Comparison of ENCODE assay signal across 11 mouse cellular contexts in the genomic region with DNA sequence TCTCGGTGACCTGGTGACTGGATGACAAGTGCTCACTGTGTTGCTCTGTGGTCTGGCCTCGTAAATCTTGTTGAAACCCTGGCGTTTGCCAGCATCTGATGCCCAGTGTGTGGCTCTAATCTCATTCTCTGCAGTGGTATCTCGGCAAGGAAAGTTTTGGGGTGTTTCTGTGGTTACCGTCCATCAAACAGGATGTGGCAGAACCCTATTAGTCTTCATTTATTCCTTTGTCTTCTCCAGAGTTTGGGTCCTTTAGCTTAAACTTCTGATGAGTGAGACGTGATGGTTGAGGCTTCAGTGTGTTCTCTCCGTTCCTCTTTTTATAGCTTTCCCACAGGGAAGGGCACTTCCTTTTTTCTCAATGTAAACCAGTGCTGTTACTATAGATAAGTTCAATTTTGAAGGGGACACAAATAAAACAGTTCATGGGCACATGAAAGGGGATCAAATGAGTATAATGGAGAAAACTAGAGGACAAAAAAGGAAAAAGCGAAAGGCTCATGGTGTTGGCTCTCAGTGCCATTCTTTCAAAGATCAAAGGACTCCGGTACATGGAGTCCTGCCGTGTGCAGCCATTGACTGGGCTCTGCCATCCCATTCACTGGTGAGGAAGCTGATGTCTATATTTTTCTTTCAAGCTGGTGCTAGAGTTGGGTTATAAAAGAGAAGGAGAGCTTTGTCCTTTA.
DNase-seq lines count a peak whose midpoint lies in the region; ATAC-seq and TF ChIP-seq lines count a peak whose summit lies in the region.
"Had no signal": no experiment of that assay in that cellular context is flagged by ENCODE, and none has a peak within 500 bp of the region (broad histone marks: within the 10 kb centered on the region; RNA-seq: fewer than 3 reads in every experiment).

No protein-coding gene starts in this region.

- H3K4me3 ChIP-seq in hindbrain, postnatal 0 days (ENCODE audit: low read length), result no peak overlapping the region
- no peak overlapping the region for H3K4me3 ChIP-seq in hindbrain, embryonic 13.5 days
- H3K4me3 ChIP-seq in midbrain, embryonic 10.5 days, result no peak overlapping the region
- no peak overlapping the region for H3K4me3 ChIP-seq in thymus, adult 2 months (ENCODE audit: control insufficient read depth, insufficient read depth, low read length)
- H3K4me3 ChIP-seq: liver, embryonic 13.5 days had no signal

- no peak for TF ChIP-seq POLR2A in thymus, adult 2 months (IDR thresholded peaks at IDR 0.05; ENCODE audit: control insufficient read depth, extremely low read depth, insufficient read depth, low read length, poor library complexity)

- DNase-seq in adrenal gland, adult (ENCODE audit: inconsistent age in 2 of 2, low spot score in 1 of 2), result peak; percentile 49 to 74
- no peak for DNase-seq in adrenal gland, postnatal 4 days (ENCODE audit: low spot score in 2 of 2)
- DNase-seq in hindbrain, postnatal 0 days (ENCODE audit: low spot score), result peak; percentile 42
- peak; percentile 48 for DNase-seq in midbrain, embryonic 10.5 days (ENCODE audit: low spot score)
- no peak for DNase-seq in thymus, adult 2 months
- no peak for DNase-seq in left cerebral cortex, adult 18-20 months (ENCODE audit: low spot score in 2 of 2)
- DNase-seq: gastrocnemius, postnatal 10 days; kidney, postnatal 14 days; liver, embryonic 13.5 days had no signal

- H3K9me3 ChIP-seq in hindbrain, postnatal 0 days (ENCODE audit: low read length), result no peaks in the 10 kb centered on the region
- no peaks in the 10 kb centered on the region for H3K9me3 ChIP-seq in hindbrain, embryonic 13.5 days
- H3K9me3 ChIP-seq in midbrain, embryonic 10.5 days (replicated peaks), result no peaks in the 10 kb centered on the region
- H3K9me3 ChIP-seq: liver, embryonic 13.5 days had no signal

- no peak overlapping the region for H3K27ac ChIP-seq in hindbrain, postnatal 0 days
- no peak overlapping the region; the same call in 1 of the 2 replicates for H3K27ac ChIP-seq in hindbrain, embryonic 13.5 days
- 0 out of 2 replicates have a peak overlapping the region, but pooled peaks have one; percentile 3 for H3K27ac ChIP-seq in midbrain, embryonic 10.5 days (replicated peaks)
- no peak overlapping the region for H3K27ac ChIP-seq in thymus, adult 2 months (ENCODE audit: control insufficient read depth, insufficient read depth, low read length)
- H3K27ac ChIP-seq: liver, embryonic 13.5 days had no signal

- no peak overlapping the region for H3K4me2 ChIP-seq in hindbrain, postnatal 0 days (ENCODE audit: low read depth, low read length)
- no peak overlapping the region for H3K4me2 ChIP-seq in hindbrain, embryonic 13.5 days
- H3K4me2 ChIP-seq: liver, embryonic 13.5 days had no signal

- 15% methylated on average over 10 of the region's 10 CpGs for WGBS in hindbrain, postnatal 0 days
- 12% methylated on average over 10 of the region's 10 CpGs for WGBS in hindbrain, embryonic 13.5 days
- 20% methylated on average over 10 of the region's 10 CpGs for WGBS in midbrain, embryonic 10.5 days
- 47% methylated on average over 10 of the region's 10 CpGs for WGBS in thymus, adult 2 months

- H3K36me3 ChIP-seq in hindbrain, postnatal 0 days (ENCODE audit: insufficient read depth, low read length), result peaks cover 6% of the 10 kb centered on the region; the same call in 1 of the 2 replicates
- H3K36me3 ChIP-seq in hindbrain, embryonic 13.5 days, result peaks cover 22% of the 10 kb centered on the region
- peaks cover 54% of the 10 kb centered on the region for H3K36me3 ChIP-seq in midbrain, embryonic 10.5 days
- H3K36me3 ChIP-seq in thymus, adult 2 months (ENCODE audit: control insufficient read depth, insufficient read depth, low read length), result peaks cover 4% of the 10 kb centered on the region
- H3K36me3 ChIP-seq: liver, embryonic 13.5 days had no signal

- TF ChIP-seq CTCF in hindbrain, postnatal 0 days (IDR thresholded peaks at IDR 0.05; ENCODE audit: low read depth), result no peak
- no peak for TF ChIP-seq CTCF in thymus, adult 2 months (IDR thresholded peaks at IDR 0.05; ENCODE audit: borderline replicate concordance, control insufficient read depth, extremely low read depth, insufficient read depth, low read length, poor library complexity)

- no peaks in the 10 kb centered on the region for H3K27me3 ChIP-seq in hindbrain, postnatal 0 days (ENCODE audit: insufficient read depth, low read length)
- no peaks in the 10 kb centered on the region for H3K27me3 ChIP-seq in hindbrain, embryonic 13.5 days
- peaks cover 45% of the 10 kb centered on the region for H3K27me3 ChIP-seq in midbrain, embryonic 10.5 days (ENCODE audit: low read depth, poor library complexity, severe bottlenecking)
- H3K27me3 ChIP-seq in thymus, adult 2 months (ENCODE audit: control insufficient read depth, insufficient read depth, low read length), result no peaks in the 10 kb centered on the region
- H3K27me3 ChIP-seq: liver, embryonic 13.5 days had no signal

- H3K4me1 ChIP-seq in hindbrain, postnatal 0 days (ENCODE audit: insufficient read depth, low read length), result no peaks in the 10 kb centered on the region
- H3K4me1 ChIP-seq in hindbrain, embryonic 13.5 days (replicated peaks), result peaks cover 29% of the 10 kb centered on the region
- peaks cover 42% of the 10 kb centered on the region for H3K4me1 ChIP-seq in midbrain, embryonic 10.5 days
- no peaks in the 10 kb centered on the region for H3K4me1 ChIP-seq in thymus, adult 2 months (replicated peaks; ENCODE audit: control insufficient read depth, insufficient read depth, low read length)

- peak; percentile 78; the same call in 1 of the 2 replicates for ATAC-seq in hindbrain, postnatal 0 days
- no peak for ATAC-seq in hindbrain, embryonic 13.5 days (ENCODE audit: low FRiP score)
- peak; percentile 87 for ATAC-seq in common myeloid progenitor, adult 5-6 weeks (replicated peaks; ENCODE audit: low read depth, poor library complexity, severe bottlenecking)

- H3K9ac ChIP-seq in hindbrain, postnatal 0 days (replicated peaks; ENCODE audit: low read length), result no peak overlapping the region
- no peak overlapping the region for H3K9ac ChIP-seq in hindbrain, embryonic 13.5 days

Comparison
In these comparisons a context has a peak if more than half of its experiments do, and no peak if none do; other contexts are left out.
1. DNase-seq: peak in adrenal gland, adult (2 of 2), hindbrain, postnatal 0 days (single experiment) and midbrain, embryonic 10.5 days (single experiment); none in adrenal gland, postnatal 4 days (0 of 2), thymus, adult 2 months (single experiment) and left cerebral cortex, adult 18-20 months (0 of 2).